Mouse (Mus musculus) heart, adult 8-10 months (tissue): ENCODE measurements around the gene Mvb12b. TPM values are rescaled to one million over a fixed set of nuclear protein-coding genes. Genes with fewer than 3 reads are reported as not detected.

ENCODE experiments used
- DNase-seq: peaks from one replicate; pipeline ENCODE4 v3.0.0; 2022; ENCODE audit warnings: low spot score
- total RNA-seq, 4 experiments: library from RNA; stranded (reverse); gene quantifications; 2 replicates each; pipeline ENCODE4 v1.2.4; 2022

Mvb12b gene
- total RNA-seq, 4 experiments from 2014 or later, result 20.2 to 24.5 (median 21.0) TPM

DNA sequence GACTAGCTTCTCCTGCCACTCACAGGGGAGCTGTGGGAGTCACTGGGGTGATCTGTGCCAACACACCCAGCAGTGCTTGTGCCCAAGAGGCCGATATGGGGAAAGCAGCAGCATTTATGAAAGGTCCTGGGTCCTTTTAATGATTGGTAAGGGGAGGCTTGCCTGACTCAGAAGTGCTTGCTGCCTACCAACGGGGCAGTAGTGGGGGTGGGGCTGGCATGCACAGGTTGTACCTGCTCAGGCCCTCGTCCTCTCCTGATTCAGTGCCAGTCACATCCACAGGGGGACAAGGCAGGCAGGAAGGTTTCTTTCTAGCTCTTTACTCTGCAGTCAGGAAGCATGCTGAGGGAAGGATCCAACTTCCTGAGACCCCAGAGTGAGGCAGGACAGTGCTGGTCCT lies 150.6 kb downstream of the Mvb12b start:
- DNase-seq, result no peak

DNA sequence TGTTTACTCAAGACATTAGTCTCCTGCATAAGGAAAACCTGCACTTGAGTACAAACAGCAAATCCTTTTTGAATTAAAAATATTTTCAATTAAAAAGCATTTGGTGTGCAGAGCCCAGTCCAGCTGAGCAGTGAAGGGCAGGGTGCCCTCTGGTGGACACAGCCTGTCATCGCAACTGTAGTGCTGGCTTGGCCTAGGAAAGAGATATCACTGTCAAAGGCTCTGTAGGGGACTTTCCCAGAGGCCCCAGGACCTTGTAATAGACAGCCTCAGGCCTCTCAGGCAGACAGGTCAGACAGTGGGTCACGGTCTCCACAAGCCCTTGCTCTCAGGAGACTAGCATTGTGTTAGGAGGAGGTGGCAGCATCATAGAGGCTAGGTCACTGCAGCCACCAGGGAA lies 151.0 kb downstream of the Mvb12b start:
- peak; percentile 34 for DNase-seq

DNA sequence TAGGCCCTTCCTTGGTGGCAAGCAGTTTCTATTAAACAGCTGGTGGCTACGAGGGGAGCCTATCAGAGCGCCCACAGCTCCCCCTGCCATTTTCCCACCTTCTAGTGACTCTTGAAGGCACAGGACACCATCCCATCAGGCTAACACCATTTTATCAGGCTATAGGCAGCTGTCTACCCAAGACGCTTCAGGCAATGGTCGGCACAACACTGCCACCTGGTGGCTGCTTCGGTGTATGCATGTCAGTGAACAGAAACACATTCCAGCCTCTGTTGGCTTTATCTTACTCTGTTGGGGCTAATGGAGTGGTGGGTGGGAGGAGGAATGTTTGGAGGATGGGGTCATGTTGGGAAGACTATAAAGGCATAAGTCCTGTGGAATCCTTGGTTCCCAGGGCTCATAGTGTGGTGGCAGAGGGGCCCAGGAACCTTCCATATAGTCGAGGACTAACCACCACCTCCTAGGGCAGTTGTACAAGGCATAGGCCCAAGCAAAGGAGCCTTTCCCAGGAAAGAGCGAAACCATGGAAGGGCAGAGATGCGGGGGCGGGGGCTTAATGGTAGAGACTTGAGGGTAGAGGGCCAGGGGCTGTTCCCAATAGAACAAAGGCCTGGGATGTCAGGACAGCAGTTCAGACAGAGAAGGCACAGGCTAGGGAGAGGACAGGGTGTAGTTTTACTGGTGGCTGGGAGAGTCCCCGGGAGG lies 152.8 kb downstream of the Mvb12b start:
- DNase-seq, result peak; percentile 55

DNA sequence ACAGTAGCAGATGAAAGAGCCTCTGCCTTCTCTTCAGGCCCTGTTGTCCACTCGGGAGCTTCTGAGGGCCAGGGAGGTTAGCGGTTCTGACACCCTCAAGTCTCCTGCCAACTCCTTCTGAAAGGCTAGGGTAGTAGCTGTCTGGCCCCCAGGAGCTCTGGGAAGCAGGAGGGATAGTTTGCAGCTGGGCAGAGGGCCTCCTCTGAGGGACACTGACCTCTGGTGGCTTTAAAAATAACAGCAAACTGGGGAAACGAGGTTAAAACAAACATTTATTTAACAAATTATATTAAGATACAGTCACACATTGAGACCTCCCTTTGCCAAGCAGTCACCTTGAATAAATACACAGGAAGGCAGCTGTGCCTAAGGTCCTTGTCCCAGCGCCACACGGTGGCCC lies 158.0 kb downstream of the Mvb12b start:
- DNase-seq, result no peak

DNA sequence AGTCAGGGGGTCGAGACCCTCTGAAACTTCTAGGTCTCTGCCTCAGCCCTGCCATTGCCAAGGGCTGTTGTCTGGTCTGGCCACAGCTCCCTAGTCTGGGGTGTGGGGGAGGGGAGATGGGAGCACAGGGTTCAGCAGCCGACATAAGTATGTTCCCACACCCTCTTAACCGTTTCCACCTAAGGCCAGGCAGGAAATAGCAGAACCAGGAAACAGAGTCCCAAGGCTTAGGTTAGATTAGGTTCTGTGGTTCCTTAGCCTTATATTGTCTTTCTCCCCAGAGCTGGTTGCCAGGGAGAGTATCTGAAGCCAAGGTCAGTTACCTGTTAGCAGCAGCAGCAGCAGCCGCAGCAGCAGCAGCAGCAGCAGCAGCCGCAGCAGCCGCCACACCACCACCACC lies 160.5 kb downstream of the Mvb12b start:
- no peak for DNase-seq

DNA sequence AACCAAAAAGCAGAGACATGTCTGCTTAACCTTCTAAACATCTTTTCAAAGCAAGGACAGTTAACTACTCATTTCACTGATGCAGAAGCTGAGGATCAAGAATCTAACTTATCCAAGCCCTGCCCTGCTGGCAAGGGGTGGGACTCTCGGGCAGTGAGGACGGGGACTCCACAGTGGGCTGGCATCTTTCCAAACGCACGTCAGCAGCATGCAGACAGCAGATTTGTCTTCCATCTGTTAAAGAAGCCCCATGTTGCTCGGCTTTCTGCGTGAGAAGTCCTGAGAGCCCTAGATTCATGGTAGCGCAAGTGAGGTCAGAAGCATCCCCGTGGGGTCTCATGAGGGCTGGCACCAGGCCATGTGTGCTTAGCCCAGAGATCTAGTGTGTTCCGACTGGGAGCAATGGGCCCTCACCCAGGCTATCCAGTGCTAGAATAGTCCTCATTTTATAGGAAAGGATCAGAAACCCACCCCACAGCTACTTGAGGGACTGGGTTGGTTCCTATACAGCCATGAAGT lies 167.3 kb downstream of the Mvb12b start:
- no peak for DNase-seq

DNA sequence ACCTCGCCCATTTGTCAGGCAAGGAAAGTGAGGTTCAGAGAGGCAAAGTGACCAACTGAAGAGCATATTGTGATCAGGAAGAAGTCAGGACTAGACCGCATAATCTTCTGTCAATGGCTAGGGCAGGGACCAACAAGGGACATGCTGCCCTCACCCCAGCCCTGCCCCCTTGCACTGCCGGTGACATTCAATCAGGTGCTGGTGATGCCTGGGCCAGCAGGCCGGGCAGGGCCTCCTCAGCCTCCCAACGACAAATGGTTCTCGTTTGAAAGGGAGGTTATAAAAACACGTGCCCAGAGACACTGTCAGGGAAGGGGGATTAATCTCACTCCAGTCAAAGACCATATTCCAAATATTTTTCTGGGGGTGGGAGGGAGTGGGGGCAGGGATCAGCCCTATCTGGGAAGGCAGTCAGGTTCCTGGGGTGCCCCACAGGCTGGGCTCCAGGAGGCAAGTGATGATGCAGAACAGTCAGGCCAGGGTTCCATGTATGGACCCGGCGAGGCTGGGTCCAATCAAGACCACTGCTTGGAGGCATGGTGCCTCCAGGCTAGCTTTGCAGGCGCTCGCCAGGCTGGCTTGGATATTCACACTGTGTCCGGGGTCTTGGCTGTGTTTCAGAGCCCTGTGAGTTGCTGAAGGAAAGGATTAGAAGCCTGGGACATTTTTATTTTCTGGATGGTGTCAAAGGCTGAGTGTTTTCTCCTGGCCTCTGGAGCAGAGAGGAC lies 168.2 kb downstream of the Mvb12b start:
- DNase-seq, result no peak

DNA sequence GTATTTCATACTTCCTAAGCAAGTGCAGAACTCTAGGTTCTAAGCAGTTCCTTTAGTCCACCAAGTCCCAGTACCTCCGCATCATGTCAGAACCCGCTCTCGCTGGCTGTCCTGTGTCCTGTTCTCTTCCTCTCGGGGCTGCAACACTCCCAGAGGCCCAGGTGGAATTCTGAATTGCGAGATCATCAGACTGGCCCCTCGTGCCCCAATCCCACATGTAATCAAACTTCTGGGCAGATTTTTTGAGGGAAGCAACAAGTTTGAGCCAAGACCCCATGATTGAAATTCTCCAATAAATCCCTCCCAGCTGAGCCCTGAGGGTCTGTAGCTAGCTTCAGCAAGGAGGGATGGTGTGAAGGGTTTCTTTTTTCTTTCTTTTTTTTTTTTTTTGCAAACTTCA lies 169.2 kb downstream of the Mvb12b start:
- DNase-seq, result no peak

DNA sequence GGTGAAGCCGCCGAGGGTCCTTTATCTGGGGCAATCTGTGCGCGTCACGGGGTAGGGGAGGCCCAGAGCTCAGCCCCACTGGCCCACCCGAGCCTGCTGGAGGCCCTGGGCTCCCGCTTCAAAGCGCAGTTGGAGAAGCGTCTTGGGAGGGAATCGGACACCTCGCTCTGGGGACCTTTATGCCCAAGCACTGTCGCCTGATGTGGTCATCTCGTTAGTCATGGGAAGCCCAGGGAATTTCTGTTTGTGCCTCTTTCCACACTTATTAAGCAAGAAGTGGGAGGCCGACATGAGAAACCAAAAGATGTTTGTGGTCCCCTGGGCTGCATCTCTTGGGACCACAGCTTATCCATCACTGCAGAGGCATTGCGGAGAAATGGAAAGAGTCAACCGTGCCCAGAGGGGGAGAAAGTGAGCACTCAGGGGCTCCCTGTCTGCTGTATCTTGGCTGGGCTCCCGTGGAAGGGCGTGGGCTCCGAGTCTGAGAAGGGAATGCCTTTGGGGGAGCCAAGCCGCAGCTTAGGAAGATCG lies 169.9 kb downstream of the Mvb12b start:
- no peak for DNase-seq

DNA sequence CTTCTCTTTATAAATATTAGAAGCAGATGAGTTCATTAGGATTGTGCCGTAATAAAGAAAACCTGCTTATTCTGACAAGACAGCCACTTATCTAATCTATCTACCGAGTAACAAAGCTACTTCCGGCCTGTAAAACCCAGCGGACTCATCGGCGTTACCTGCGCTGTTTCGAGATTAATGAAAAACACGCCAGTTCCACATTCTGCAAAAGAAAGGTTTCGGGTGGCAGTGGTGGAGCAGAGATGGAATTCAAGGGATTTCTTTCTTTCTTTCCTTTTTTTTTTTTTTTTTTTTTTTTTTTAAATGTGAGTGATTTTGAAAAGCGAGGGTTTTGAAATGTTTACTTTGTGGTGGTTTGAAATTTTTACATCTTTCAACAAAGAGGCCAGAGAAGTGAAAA lies 170.4 kb downstream of the Mvb12b start:
- no peak for DNase-seq

DNA sequence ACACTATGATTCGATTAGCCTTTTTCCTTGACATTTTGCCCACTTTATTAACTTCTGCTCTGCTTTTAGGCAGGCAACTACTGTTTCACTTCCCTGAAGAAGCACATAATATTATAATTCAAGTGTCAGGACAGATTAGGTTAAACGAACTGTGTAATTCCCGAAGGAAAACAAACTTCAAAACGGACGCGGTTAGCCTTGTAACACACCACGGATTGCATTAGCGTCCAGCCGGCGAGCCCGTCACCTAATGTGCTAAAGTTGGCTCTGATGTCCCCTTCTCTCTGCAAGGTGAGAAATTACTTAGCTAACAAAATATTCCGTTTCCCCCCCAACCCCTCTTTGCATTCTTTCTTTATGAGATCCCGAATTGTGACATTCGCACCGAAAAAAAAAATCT lies 170.9 kb downstream of the Mvb12b start:
- DNase-seq, result no peak

DNA sequence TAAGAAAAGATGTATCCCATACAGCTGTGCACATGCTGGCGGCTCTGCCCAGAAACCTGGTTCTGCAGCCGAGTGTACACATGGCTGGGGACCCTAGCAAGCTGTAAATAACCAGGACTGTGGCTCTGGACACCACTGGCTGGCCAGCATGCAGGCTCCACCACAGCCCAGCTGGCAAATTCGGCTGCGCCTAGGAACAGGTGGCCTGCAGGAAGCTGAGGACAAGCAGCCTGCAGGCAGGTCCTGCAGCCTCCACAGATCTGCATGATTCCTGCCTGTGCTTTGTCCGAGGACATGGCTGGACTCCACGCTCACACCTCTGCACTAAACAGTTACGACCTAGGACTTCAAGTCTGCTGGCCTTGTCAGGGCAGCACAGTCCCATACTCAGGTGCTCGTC lies 172.8 kb downstream of the Mvb12b start:
- no peak for DNase-seq

DNA sequence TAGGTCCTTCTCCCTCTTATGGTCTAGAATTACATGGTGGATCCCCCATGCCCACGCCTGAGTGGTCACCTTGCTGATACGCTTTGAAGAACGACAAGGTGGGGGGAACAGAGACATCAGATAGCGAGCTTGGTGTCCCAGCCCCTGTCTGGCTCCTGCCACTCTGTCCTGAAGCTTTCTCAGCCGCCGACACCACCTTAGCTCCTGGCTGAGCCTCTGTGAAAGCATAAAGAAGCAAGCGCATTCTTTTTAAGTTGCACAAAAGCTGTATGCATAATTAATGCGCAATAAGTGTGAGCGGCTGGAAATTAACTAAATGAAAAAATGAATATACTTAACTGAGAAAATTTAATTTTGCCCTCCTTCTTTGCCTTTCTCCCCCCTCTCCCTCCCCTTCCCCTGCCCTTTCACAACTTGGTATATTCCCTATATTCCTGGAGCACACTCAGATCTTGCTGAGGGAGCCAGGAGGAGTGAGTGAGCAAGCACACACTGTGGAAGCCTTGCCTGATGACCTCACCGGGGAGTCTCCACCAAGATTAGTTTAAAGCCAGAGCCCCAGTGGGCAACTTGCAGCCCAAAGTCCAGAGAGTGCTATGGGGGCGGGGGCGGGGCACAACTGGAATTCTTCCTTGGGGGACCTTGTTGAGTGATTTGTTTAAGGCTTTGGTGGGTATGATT lies 174.0 kb downstream of the Mvb12b start:
- no peak for DNase-seq

DNA sequence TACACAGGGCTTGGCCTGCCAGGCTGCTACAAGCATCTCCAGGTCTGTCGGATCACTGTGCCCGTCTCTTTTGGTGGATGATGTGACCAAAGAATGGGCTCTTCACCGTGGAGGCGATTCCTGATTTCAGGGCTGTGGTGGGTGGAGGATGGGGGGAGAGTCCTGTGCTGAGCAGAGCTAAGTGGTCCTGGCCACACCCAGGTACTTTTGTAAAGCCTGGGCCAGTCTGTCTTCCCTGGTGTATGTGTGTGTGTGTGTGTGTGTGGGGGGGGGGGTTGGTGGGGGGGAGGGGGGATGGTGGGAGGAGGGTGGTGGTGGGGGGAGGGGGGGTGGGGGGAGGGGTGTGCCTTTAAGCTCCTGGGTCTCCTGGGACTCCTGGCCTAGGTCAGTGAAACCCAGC lies 174.9 kb downstream of the Mvb12b start:
- DNase-seq, result no peak

DNA sequence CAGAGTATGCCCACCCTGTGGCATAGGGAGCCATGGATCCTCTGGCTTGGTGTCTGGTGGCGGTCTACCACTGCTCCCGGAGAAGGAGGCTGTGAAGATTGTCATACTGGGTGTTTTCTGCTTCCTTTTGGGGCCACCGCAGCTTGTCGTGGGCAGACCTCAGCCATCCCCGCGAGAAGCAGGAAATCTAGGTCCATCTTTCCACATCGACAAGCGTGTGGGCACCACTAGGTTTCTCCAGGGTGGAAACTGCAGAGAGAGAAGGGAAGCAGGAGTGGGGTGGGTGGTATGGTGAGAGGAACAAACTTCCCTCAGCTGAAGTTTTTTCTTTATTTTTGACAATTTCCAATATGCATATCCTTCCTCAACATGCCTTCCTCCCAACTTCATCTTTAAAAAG lies 178.9 kb downstream of the Mvb12b start:
- DNase-seq, result no peak

DNA sequence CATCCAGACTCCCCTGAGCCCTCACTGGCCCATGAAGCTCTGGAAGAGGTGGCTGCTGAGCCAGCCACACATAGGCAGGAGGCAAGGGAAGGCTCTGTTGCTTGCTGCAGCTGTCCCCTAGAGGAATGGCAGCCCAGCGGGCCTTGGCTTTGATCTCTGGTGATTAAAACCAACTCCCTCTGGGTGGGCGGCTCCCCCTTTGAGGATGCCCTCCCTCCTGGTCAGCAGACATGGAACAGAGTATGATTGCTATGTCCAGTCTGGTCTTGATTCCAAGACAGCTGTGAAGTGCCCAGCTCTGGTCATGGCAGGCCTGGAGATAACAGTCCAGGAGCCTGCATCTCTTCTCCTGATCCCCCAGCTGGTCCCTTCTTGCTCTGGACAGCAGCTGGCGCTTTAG lies 179.7 kb downstream of the Mvb12b start:
- no peak for DNase-seq

DNA sequence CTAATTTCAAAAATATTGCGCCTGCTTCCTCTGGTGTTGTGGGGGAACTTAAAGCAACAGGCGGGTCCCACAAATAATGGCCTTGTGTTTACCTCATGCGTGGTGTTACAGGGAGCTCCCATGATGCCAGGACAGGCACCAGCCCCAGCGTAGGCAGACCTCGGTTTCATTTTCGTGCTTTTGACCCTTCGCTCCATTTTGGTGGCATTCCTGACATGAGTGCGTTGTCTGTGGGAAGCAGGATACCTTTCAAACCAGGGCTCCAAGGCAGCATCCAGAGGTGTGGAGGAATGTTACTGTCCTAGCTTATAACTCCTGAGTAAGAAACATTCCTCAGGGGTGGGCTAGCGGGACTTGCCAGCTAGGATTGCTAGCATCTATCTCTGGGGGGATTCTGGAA lies 181.3 kb downstream of the Mvb12b start:
- no peak for DNase-seq

DNA sequence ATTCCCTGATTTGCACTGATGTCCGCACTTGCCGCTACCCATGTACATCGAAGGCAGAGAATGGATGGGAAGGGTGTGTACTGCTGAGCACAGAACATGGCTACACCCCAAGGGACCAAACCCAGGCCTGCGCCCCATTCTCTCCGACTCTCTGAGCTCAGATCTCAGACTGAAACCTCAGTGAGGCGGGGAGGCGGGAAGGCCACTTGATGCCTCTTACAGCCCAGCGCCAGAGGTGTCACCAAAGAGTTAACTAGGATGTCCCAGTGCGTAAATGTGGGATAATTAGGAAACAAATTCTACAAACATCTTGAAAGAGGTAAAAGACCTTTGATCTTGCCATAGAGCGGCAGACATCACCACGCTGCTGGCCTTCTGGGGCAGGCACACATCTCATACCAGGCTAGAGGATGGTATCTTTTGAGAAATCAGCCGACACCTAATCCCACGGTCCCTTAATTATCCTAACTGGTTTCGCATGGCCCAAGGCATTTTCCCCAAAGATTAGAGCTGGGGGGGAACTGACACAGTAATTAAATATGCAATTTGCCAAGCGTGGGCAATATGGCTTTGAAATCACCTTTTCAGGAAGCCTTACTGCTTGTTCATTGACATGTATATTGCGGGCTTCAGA lies 181.9 kb downstream of the Mvb12b start:
- DNase-seq, result no peak

DNA sequence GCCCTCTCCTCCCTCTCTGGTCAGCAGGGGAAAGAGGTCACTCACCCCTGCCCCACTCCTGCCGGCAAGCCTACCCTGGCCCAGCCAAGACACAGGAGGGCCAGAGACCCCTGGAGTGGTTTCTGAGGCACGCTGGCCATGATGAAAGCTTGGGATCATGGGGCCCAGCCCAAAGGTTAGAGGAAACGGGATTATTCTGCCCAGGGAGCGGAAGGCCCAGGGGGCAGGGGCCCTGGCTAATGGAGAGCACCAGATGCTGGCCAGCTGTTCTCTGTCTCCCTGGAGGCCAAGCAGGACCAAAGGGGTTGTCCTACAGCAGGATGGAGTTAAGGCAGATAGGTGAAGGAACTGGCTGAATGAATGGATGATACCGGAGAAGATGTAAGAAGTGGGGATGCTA lies 184.5 kb downstream of the Mvb12b start:
- no peak for DNase-seq

DNA sequence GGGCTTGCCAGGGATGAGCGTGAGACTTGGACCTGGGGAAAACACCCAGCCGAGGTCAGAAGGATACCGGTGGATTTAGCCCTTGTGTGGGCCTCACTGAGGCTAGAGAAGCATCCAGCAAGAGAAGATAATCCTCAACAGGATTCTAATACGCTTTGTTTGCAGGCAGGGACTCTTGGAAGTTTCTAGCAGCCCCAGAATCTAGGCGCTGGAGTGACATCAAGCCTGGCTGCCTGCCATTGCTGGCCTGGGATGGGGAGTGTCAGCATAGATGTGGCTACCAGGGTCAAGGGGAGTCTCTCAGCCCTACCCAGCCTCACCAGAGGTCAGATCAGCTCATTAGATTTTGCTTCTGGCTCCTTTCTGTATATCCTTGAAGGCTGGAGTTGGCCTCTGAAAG lies 185.0 kb downstream of the Mvb12b start:
- DNase-seq, result peak; percentile 21

DNA sequence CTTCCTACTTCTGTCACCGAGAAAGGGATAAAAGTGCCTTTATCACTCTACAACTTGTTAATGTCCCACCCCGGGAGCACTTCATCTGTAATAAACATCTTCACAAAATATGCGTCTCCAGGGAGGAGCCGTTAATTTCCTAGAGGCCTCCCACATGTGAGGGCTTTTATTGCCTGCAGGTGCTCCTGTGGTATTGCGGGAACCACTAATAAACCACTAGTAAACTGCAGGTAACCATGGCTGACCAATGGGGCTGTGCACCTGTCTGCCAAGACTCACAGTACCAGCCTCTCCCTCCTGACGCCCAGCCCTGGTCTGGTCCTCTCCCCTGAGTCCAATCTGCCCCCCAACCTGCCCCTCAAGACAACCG lies 186.3 kb downstream of the Mvb12b start:
- DNase-seq, result no peak
